Mouse (Mus musculus): ENCODE measurements around the gene AC131692.1. TPM values are rescaled to one million over a fixed set of nuclear protein-coding genes. Genes with fewer than 3 reads are reported as not detected.

Gene AC131692.1
- polyA plus RNA-seq, 1 experiment from 2014 or later: 0.62 TPM

DNA sequence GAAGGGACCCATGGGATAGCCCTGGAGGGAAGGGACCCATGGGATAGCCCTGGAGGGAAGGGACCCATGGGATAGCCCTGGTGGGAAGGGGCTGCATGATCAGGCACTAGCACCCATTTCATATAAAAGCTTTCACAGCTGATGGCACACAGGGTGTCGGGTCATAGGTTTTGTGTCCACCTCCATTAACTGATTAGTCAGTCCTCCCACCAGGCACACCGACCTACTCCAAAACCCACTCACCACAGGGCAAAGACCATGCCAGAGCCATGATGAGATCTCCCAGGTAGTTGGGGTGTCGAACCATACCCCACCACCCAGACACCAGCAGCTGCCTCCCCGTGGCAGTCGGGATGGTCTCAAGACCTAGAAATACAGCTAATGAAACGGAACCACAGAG, 31.1 kb upstream of the AC131692.1 start:
- Histone ChIP-seq H3K9ac (replicated peaks; ENCODE audit: low read depth, low read length) (0 out of 2 replicates have a peak overlapping the region, but pooled peaks have one; percentile 95), H3K4me2 (replicated peaks; ENCODE audit: low read depth, low read length) (no peak overlapping the region), H3K9me3 (ENCODE audit: control insufficient read depth, low read depth, low read length) (no peaks in the 10 kb centered on the region), H3K27ac (ENCODE audit: low read length) (no peak overlapping the region), H3K27me3 (ENCODE audit: control insufficient read depth, insufficient read depth, low read length) (no peaks in the 10 kb centered on the region), H3K4me1 (ENCODE audit: control insufficient read depth, insufficient read depth, low read length) (peaks cover 24% of the 10 kb centered on the region), H3K36me3 (ENCODE audit: control insufficient read depth, insufficient read depth, low read length) (peaks cover 13% of the 10 kb centered on the region), H3K4me3 (ENCODE audit: low read depth, low read length) (no peak overlapping the region)
- WGBS: 92% methylated on average over 6 of the region's 6 CpGs
- ATAC-seq (ENCODE audit: insufficient number of reproducible peaks, insufficient read depth, low FRiP score, low read depth): no peak

DNA sequence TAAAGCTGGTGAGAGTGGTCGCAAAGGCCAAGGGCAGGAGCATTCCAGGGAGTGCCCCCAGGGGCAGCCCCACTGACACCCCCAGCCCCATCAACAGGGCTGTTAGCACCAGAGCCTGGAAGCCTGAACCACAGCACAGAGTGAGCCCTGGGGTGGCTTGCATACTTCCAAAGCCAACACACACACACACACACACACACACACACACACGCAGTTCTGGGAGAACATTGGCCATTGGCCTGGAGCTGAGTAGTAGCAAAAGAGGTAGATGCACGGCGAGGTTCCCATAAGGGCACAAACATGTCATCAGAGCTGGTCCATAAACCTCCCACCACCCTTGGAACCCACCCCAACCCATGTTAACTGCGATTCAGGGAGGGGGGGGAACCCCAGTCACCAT, 27.6 kb upstream of the AC131692.1 start:
- Histone ChIP-seq H3K27me3 (ENCODE audit: control insufficient read depth, insufficient read depth, low read length) (no peaks in the 10 kb centered on the region), H3K4me3 (ENCODE audit: low read depth, low read length) (peak overlapping the region; percentile 38), H3K4me2 (replicated peaks; ENCODE audit: low read depth, low read length) (peak overlapping the region; percentile 85), H3K9ac (replicated peaks; ENCODE audit: low read depth, low read length) (no peak overlapping the region), H3K9me3 (ENCODE audit: control insufficient read depth, low read depth, low read length) (no peaks in the 10 kb centered on the region), H3K4me1 (ENCODE audit: control insufficient read depth, insufficient read depth, low read length) (peaks cover 18% of the 10 kb centered on the region), H3K36me3 (ENCODE audit: control insufficient read depth, insufficient read depth, low read length) (peaks cover 9% of the 10 kb centered on the region), H3K27ac (ENCODE audit: low read length) (peak overlapping the region; percentile 49; the same call in 1 of the 2 replicates)
- ATAC-seq (ENCODE audit: insufficient number of reproducible peaks, insufficient read depth, low FRiP score, low read depth): no peak
- 25% methylated on average over 5 of the region's 5 CpGs for WGBS

DNA sequence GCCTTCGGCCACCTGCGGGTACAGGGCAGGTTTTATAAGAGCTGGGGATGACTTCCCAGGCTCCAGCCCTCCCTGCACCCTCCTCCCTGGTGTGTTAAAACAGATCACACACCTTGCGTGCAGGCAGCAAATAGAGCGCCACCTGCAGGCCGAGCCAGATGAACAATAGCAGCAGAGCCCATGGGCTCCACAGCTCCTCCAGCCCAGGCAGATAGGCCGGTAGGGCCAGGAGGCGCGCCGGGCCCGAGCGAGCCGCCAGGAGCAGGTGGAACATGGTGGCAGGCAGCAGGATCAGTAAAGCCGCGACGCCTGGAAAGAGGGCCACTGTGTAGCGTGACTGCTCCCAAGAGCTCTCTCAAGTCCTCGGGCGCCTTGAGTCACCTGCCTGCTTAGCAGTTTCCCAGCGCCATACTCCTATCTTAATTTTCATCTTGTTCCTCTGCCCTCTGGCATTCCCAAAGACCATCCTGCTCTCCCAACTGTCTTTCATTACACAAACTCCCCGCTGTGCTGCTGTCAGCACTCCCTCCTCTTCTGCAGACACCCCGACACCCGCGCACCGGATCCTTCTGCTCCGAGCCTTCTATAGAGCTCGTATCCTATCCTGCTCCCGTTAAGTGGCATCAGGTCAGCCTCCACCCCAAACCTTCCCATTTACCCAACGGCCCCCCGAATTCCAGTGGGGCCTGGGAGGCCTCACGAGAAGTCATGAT, 27.1 kb upstream of the AC131692.1 start:
- H3K4me3 ChIP-seq (ENCODE audit: low read depth, low read length): peak overlapping the region; percentile 38
- no peaks in the 10 kb centered on the region for H3K27me3 ChIP-seq (ENCODE audit: control insufficient read depth, insufficient read depth, low read length)
- peak; percentile 51; the same call in 1 of the 2 replicates for ATAC-seq (ENCODE audit: insufficient number of reproducible peaks, insufficient read depth, low FRiP score, low read depth)
- H3K9ac ChIP-seq (replicated peaks; ENCODE audit: low read depth, low read length): peak overlapping the region; percentile 40
- H3K4me2 ChIP-seq (replicated peaks; ENCODE audit: low read depth, low read length): peak overlapping the region; percentile 85
- H3K4me1 ChIP-seq (ENCODE audit: control insufficient read depth, insufficient read depth, low read length): peaks cover 15% of the 10 kb centered on the region
- peaks cover 9% of the 10 kb centered on the region for H3K36me3 ChIP-seq (ENCODE audit: control insufficient read depth, insufficient read depth, low read length)
- H3K9me3 ChIP-seq (ENCODE audit: control insufficient read depth, low read depth, low read length): no peaks in the 10 kb centered on the region
- 1% methylated on average over 30 of the region's 30 CpGs for WGBS
- H3K27ac ChIP-seq (ENCODE audit: low read length): peak overlapping the region; percentile 49; the same call in 1 of the 2 replicates

DNA sequence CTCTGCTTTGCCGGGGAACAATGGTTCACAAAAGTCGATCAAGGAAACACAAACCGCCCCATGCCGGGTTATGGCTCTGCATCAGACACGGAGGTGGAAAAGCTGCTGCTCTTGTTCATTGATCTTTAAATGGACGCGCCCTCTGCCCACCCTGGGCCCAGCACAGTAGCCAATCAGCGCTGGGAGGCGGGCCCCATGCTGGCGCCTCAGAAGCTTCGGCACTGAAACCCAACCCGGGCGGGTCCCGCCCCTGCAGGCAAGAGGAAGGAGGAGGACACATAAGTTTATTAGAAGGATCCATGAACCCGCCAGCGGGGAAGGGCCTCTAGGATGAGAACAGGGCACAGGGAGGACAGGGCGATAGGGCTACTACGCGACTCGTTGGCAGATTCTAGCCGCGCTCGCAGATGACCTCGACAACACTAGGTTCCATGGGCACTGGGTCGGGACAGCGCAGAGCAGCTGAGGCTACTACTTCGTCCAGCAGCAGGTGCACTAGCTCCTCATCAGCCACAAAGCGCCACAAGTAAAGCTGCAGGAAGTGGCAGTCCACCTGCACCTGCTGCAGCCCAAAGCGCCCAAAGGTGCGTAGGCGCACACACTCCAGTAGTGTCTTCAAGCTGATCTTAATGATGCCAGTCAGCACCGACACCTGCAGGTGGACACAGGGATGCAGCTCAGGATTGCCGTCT, 26.3 kb upstream of the AC131692.1 start, which contains the start of gene Tm7sf2:
Gene Tm7sf2 (minus strand): TSS at position 650 of the 692 bp plus-strand sequence.
- H3K27ac ChIP-seq (ENCODE audit: low read length): peak within 1 kb of the TSS; percentile 74
- 8% methylated on average over 33 of the region's 33 CpGs for WGBS
- H3K4me2 ChIP-seq (replicated peaks; ENCODE audit: low read depth, low read length): peak within 1 kb of the TSS; percentile 85
- no peaks in the 10 kb centered on the region for H3K9me3 ChIP-seq (ENCODE audit: control insufficient read depth, low read depth, low read length)
- peak; percentile 94 for ATAC-seq (ENCODE audit: insufficient number of reproducible peaks, insufficient read depth, low FRiP score, low read depth)
- peak within 1 kb of the TSS; percentile 38 for H3K4me3 ChIP-seq (ENCODE audit: low read depth, low read length)
- no peaks in the 10 kb centered on the region for H3K27me3 ChIP-seq (ENCODE audit: control insufficient read depth, insufficient read depth, low read length)
- peaks cover 9% of the 10 kb centered on the region for H3K36me3 ChIP-seq (ENCODE audit: control insufficient read depth, insufficient read depth, low read length)
- H3K4me1 ChIP-seq (ENCODE audit: control insufficient read depth, insufficient read depth, low read length): peaks cover 8% of the 10 kb centered on the region
- peak within 1 kb of the TSS; percentile 40 for H3K9ac ChIP-seq (replicated peaks; ENCODE audit: low read depth, low read length)

DNA sequence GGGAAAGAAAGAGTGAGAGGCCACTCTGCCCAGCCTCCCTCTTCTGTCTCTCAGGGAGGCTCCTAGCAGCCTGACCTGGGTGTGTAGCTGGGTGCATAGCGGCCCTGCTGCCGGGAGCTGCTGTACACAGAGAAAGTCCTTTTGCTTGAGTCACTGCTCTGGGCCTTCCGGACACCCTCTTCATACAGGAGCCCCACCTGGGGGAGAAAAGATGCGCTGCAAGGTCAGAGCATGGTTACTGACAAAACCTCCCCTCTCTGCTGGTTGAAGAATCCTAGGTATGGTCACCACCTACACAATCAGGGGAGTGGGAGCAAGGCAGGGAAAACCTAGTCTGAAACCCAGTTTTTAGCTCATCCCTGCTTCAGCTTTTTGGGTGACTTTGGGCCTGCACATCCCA, 25.3 kb upstream of the AC131692.1 start:
- ATAC-seq (ENCODE audit: insufficient number of reproducible peaks, insufficient read depth, low FRiP score, low read depth): no peak

DNA sequence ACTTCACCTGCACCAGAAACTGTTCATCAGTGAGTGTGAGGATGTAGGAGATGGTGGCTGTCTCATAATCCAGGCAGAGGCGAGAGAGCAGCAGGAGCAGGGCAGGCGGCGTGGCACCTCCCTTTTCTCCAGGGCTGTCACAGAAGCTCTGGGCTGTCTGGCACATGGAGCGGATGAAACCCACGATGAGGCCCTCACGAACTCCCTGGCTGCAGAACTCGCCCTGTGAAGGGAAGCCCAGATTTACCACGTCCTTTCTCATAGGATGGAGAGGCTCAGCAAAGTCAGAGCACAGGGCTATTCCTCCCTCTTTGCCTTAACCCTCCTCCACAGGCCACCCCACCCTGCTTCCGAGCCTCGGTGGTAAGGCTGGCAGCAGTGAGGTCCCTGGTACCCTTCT, 24.4 kb upstream of the AC131692.1 start:
- Histone ChIP-seq H3K27ac (ENCODE audit: low read length) (no peak overlapping the region), H3K4me1 (ENCODE audit: control insufficient read depth, insufficient read depth, low read length) (peaks cover 8% of the 10 kb centered on the region; the same call in 1 of the 2 replicates), H3K9me3 (ENCODE audit: control insufficient read depth, low read depth, low read length) (no peaks in the 10 kb centered on the region), H3K4me3 (ENCODE audit: low read depth, low read length) (no peak overlapping the region), H3K4me2 (replicated peaks; ENCODE audit: low read depth, low read length) (no peak overlapping the region), H3K27me3 (ENCODE audit: control insufficient read depth, insufficient read depth, low read length) (no peaks in the 10 kb centered on the region), H3K9ac (replicated peaks; ENCODE audit: low read depth, low read length) (no peak overlapping the region), H3K36me3 (ENCODE audit: control insufficient read depth, insufficient read depth, low read length) (peaks cover 18% of the 10 kb centered on the region)
- WGBS: 92% methylated on average over 10 of the region's 10 CpGs
- ATAC-seq (ENCODE audit: insufficient number of reproducible peaks, insufficient read depth, low FRiP score, low read depth): no peak

More for the DNA sequence above, 25.3 kb upstream of the AC131692.1 start:
- Histone ChIP-seq H3K4me1 (ENCODE audit: control insufficient read depth, insufficient read depth, low read length) (peaks cover 8% of the 10 kb centered on the region; the same call in 1 of the 2 replicates), H3K27ac (ENCODE audit: low read length) (no peak overlapping the region), H3K9me3 (ENCODE audit: control insufficient read depth, low read depth, low read length) (no peaks in the 10 kb centered on the region), H3K36me3 (ENCODE audit: control insufficient read depth, insufficient read depth, low read length) (peaks cover 14% of the 10 kb centered on the region), H3K4me3 (ENCODE audit: low read depth, low read length) (no peak overlapping the region), H3K9ac (replicated peaks; ENCODE audit: low read depth, low read length) (no peak overlapping the region), H3K4me2 (replicated peaks; ENCODE audit: low read depth, low read length) (no peak overlapping the region), H3K27me3 (ENCODE audit: control insufficient read depth, insufficient read depth, low read length) (no peaks in the 10 kb centered on the region)
- 68% methylated on average over 4 of the region's 4 CpGs for WGBS

DNA sequence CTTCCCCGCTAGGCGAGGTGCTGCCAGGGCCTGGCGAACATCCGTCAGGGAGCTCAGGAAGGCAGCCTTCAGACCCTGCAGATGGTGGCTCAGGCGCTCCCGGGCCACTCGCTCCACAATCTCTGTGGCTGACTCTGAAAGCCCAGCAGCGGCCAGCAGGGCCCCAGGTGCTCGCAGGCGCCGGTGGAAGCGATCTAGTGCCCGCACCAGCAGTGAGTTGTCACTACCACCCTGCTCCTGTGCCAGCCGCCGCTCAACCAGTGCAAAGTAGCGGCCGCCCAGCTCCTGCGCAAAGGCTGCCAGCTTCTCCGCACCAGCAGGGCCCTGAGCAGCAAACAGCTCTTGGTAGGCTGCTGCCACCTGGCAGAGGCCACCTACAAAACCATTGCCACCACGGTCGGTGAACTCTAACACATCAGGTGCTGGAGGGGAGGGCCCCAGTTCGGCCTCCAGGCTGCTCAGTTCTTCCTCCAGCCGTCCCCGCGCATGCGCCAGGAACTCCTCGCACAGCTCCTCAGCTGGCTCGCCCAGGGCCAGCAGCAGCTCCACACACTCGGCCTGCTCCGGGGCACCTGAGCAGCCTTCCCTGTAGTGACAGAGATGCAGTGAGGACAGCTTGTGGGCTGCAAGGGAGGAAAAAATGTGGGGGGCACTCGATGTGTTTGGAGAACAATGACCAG, 23.5 kb upstream of the AC131692.1 start:
- no peaks in the 10 kb centered on the region for H3K27me3 ChIP-seq (ENCODE audit: control insufficient read depth, insufficient read depth, low read length)
- H3K9ac ChIP-seq (replicated peaks; ENCODE audit: low read depth, low read length): no peak overlapping the region
- no peak overlapping the region for H3K27ac ChIP-seq (ENCODE audit: low read length)
- peaks cover 25% of the 10 kb centered on the region for H3K36me3 ChIP-seq (ENCODE audit: control insufficient read depth, insufficient read depth, low read length)
- H3K4me3 ChIP-seq (ENCODE audit: low read depth, low read length): no peak overlapping the region
- WGBS: 92% methylated on average over 31 of the region's 31 CpGs
- H3K4me1 ChIP-seq (ENCODE audit: control insufficient read depth, insufficient read depth, low read length): peaks cover 8% of the 10 kb centered on the region; the same call in 1 of the 2 replicates
- no peaks in the 10 kb centered on the region for H3K9me3 ChIP-seq (ENCODE audit: control insufficient read depth, low read depth, low read length)
- no peak overlapping the region for H3K4me2 ChIP-seq (replicated peaks; ENCODE audit: low read depth, low read length)
- no peak for ATAC-seq (ENCODE audit: insufficient number of reproducible peaks, insufficient read depth, low FRiP score, low read depth)

DNA sequence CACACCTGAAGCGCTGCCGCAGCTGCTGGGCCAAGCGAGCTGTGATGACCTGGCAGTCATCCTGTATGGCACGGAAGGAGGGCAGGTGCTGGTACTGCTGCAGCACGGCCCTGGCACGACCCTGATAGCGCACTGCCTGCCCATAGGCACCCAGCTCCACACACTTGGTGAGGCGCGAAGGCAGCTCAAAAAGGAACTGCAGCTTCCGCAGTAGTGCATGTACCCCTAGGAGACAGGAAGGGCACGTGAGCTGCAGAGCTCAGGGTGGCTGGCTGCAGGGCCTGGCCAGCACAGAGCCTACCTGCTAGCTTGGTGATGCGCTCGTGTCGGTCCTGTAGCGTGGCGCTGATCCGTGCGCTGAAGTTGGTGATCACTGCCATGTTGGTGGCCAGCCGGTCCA, 23.0 kb upstream of the AC131692.1 start:
- no peak overlapping the region for H3K4me3 ChIP-seq (ENCODE audit: low read depth, low read length)
- H3K9me3 ChIP-seq (ENCODE audit: control insufficient read depth, low read depth, low read length): no peaks in the 10 kb centered on the region
- no peaks in the 10 kb centered on the region for H3K27me3 ChIP-seq (ENCODE audit: control insufficient read depth, insufficient read depth, low read length)
- no peak overlapping the region for H3K4me2 ChIP-seq (replicated peaks; ENCODE audit: low read depth, low read length)
- H3K4me1 ChIP-seq (ENCODE audit: control insufficient read depth, insufficient read depth, low read length): peaks cover 13% of the 10 kb centered on the region; the same call in 1 of the 2 replicates
- no peak overlapping the region for H3K9ac ChIP-seq (replicated peaks; ENCODE audit: low read depth, low read length)
- no peak overlapping the region for H3K27ac ChIP-seq (ENCODE audit: low read length)
- 92% methylated on average over 19 of the region's 19 CpGs for WGBS
- H3K36me3 ChIP-seq (ENCODE audit: control insufficient read depth, insufficient read depth, low read length): peaks cover 25% of the 10 kb centered on the region
- ATAC-seq (ENCODE audit: insufficient number of reproducible peaks, insufficient read depth, low FRiP score, low read depth): no peak

Data from stomach, embryonic 14.5 days (tissue).